Mouse (Mus musculus) hindbrain, embryonic 14.5 days (tissue): Measurements from ENCODE around the gene Lsm12. TPM values are rescaled to one million over a fixed set of nuclear protein-coding genes. Genes with fewer than 3 reads are reported as not detected.

ENCODE experiments used
- ATAC-seq: fragments of 200-750 bp; cut with Nextera tagmentation; 2 replicates; pipeline ENCODE4 v1.8.0; 2017; ENCODE audit warnings: moderate number of reproducible peaks, mild to moderate bottlenecking, moderate TSS enrichment, moderate library complexity; ENCODE audit not compliant: low FRiP score
- DNase-seq: peaks from one replicate; pipeline ENCODE4 v3.0.0-alpha.2; 2015; ENCODE audit warnings: low spot score
- H3K27ac ChIP-seq: fragments of 300-500 bp; sonication (generic); 2 replicates; pipeline ENCODE4 v1.5.1; 2014; ENCODE audit warnings: mild to moderate bottlenecking, moderate library complexity
- H3K27me3 ChIP-seq: fragments of 300-500 bp; sonication (generic); 2 replicates; pipeline ENCODE4 v1.6.1; 2014; ENCODE audit warnings: mild to moderate bottlenecking, low read length, mixed read lengths; ENCODE audit not compliant: control insufficient read depth, insufficient read depth
- H3K36me3 ChIP-seq: fragments of 300-500 bp; sonication (generic); replicated peaks from 2 replicates; pipeline ENCODE4 v1.6.1; 2014; ENCODE audit not compliant: control insufficient read depth, insufficient read depth
- H3K4me1 ChIP-seq: fragments of 300-500 bp; sonication (generic); replicated peaks from 2 replicates; pipeline ENCODE4 v1.6.1; 2014; ENCODE audit warnings: antibody characterized with exemption, low read length, mixed read lengths; ENCODE audit not compliant: control insufficient read depth, insufficient read depth
- H3K4me2 ChIP-seq: fragments of 300-500 bp; sonication (generic); replicated peaks from 2 replicates; pipeline ENCODE4 v1.6.1; 2014; ENCODE audit warnings: mild to moderate bottlenecking, moderate library complexity
- H3K4me3 ChIP-seq: fragments of 300-500 bp; sonication (generic); replicated peaks from 2 replicates; pipeline ENCODE4 v1.5.1; 2014; ENCODE audit warnings: mild to moderate bottlenecking, low read length
- H3K9ac ChIP-seq: fragments of 300-500 bp; sonication (generic); 2 replicates; pipeline ENCODE4 v1.6.1; 2014
- H3K9me3 ChIP-seq: fragments of 300-500 bp; sonication (generic); 2 replicates; pipeline ENCODE4 v1.6.1; 2016; ENCODE audit warnings: low read length; ENCODE audit not compliant: control insufficient read depth
- WGBS: fragments of 180-500 bp; shearing (Covaris S2); extraction: QIAGEN DNeasy Blood & Tissue Kit; methylation state at CpG from one replicate; pipeline ENCODE4 v1.1.7; 2014; 5-methylcytosine and 5-hydroxymethylcytosine counted together
- polyA plus RNA-seq: library from polyadenylated mRNA; unstranded; fragments of >200 nt; fragmentation: Nextera tagmentation; extraction: Ambion mirVana; gene quantifications from 2 replicates; pipeline ENCODE4 v1.2.1, GENCODE M21; 2014

Gene Lsm12
- polyA plus RNA-seq, 1 experiment from 2014 or later = 78.6 TPM

DNA sequence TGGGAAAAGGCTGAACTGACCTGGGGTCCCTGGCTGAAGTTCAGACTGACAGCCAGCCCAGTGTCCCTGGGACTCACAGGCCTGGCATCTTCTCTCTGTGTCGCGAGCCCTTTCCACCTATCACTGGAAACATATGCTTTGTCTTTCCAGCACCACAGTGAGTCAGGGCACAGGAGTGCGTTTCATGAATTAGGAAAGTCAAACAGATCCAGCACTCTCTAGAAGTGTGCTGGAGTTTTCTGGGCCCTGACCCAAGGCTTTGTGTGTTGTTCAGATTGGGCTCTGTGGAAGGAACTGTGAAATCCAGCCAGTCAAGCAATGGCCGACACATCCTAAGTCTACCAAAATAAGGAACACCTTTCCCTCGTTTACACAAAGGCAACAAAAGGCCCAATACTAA lies 40.1 kb upstream of the Lsm12 start:
- Histone ChIP-seq H3K4me1 (peaks cover 50% of the 10 kb centered on the region), H3K27ac (no peak overlapping the region), H3K36me3 (peaks cover 23% of the 10 kb centered on the region), H3K4me3 (no peak overlapping the region), H3K9me3 (no peaks in the 10 kb centered on the region), H3K9ac (peak overlapping the region; percentile 33; the same call in 1 of the 2 replicates), H3K27me3 (no peaks in the 10 kb centered on the region), H3K4me2 (peak overlapping the region; percentile 48)
- ATAC-seq = no peak
- WGBS = 60% methylated on average over 5 of the region's 5 CpGs
- DNase-seq = no peak

DNA sequence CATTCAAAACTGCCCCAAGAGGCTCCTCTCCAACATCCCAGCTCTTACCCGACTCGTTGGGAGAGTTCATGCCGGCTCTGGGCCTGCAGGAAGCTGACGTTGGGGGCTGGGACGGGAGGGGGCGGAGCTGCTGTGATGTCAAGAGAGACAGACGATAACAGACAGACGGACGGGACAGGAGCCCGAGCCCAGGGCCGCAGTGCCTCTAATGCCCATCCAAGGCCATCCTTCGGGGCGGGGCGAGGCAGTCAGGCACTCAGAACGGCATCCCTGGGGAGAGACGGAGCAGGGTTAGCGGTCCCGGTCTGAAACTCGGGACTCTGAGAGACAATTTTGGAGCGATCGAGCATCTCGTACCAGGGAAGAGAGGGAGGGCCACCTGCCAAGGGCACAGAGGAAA lies 39.6 kb upstream of the Lsm12 start:
- H3K36me3 ChIP-seq = peaks cover 23% of the 10 kb centered on the region
- DNase-seq (no peak), ATAC-seq (no peak)
- WGBS = 5% methylated on average over 22 of the region's 22 CpGs
- peaks cover 55% of the 10 kb centered on the region for H3K4me1 ChIP-seq
- 0 out of 2 replicates have a peak overlapping the region, but pooled peaks have one; percentile 7 for H3K4me3 ChIP-seq
- peak overlapping the region; percentile 33 for H3K9ac ChIP-seq
- H3K9me3 ChIP-seq = no peaks in the 10 kb centered on the region
- H3K27ac ChIP-seq = no peak overlapping the region
- no peaks in the 10 kb centered on the region for H3K27me3 ChIP-seq
- peak overlapping the region; percentile 48 for H3K4me2 ChIP-seq

DNA sequence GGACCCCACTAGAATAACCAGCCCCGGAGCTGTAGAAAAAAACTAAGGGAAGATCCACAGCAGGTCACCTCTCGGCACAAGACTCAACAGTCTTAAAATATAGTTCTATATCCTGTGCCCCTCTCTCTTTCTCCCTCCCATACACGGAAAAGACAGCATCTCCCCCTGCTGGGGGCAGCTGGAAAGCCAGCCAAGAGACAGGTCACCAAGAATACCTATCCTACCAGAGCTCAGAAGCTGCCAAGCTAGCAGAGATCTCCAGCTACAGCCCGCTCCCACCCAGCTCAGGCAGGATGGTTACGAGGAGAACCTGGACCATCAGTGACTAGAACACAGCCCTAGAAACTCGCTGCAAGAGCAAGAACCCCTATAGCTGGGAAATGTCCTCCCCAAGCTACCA lies 38.1 kb upstream of the Lsm12 start:
- Histone ChIP-seq H3K4me1 (peaks cover 63% of the 10 kb centered on the region), H3K27me3 (no peaks in the 10 kb centered on the region), H3K9ac (peak overlapping the region; percentile 25; the same call in 1 of the 2 replicates), H3K4me3 (no peak overlapping the region), H3K4me2 (no peak overlapping the region), H3K36me3 (peaks cover 24% of the 10 kb centered on the region), H3K9me3 (no peaks in the 10 kb centered on the region), H3K27ac (no peak overlapping the region)
- ATAC-seq (no peak), DNase-seq (no peak)
- 36% methylated on average over 6 of the region's 6 CpGs for WGBS

GRCm38 (mm10) chr11:102221954-102222351 lies 36.9 kb upstream of the Lsm12 start:
- no peak overlapping the region for H3K4me3 ChIP-seq
- peaks cover 61% of the 10 kb centered on the region for H3K4me1 ChIP-seq
- peaks cover 31% of the 10 kb centered on the region for H3K36me3 ChIP-seq
- ATAC-seq (no peak), DNase-seq (no peak)
- H3K27me3 ChIP-seq = no peaks in the 10 kb centered on the region
- H3K9ac ChIP-seq = no peak overlapping the region
- H3K4me2 ChIP-seq = no peak overlapping the region
- WGBS = 77% methylated on average over 8 of the region's 8 CpGs
- H3K27ac ChIP-seq = no peak overlapping the region
- H3K9me3 ChIP-seq = no peaks in the 10 kb centered on the region

DNA sequence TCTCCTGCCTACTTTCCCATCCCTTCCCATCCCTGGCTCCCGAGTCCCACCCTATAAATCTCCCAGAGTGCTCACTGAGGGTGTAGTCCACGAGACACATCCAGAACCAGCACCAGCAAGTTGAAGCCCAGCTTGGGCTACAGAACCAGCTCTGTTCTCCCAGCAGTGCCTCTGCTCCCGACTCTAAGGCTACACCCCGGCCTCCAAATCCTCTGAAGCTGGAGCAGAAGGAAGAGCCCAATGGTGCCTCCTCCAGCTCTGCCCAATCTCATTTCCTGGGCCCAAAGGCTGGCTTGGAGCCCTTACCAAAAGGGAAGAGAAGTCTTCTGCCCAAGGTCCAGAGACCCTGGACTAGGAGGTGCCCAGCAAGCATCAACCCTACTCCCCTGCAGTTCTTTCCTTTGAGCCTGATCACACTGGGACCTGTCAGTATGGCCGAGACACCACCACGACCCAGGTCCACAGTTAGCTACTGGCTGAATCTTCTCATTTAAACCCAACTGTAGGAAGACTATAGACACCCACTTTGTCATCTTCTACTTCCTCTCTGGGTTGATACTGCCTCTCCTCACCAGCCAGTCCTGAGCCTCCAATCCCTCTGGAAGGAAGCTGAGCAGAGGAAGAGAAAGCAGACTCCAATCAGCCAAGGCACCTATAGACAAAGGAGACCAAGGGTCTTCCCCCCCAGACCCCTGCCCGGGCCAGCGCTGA lies 36.3 kb upstream of the Lsm12 start:
- no peak for ATAC-seq
- Histone ChIP-seq H3K36me3 (peaks cover 31% of the 10 kb centered on the region), H3K4me3 (no peak overlapping the region), H3K27ac (no peak overlapping the region), H3K9ac (no peak overlapping the region), H3K27me3 (no peaks in the 10 kb centered on the region), H3K4me1 (peaks cover 56% of the 10 kb centered on the region), H3K4me2 (no peak overlapping the region), H3K9me3 (no peaks in the 10 kb centered on the region)
- WGBS = 88% methylated on average over 8 of the region's 8 CpGs
- DNase-seq = no peak

DNA sequence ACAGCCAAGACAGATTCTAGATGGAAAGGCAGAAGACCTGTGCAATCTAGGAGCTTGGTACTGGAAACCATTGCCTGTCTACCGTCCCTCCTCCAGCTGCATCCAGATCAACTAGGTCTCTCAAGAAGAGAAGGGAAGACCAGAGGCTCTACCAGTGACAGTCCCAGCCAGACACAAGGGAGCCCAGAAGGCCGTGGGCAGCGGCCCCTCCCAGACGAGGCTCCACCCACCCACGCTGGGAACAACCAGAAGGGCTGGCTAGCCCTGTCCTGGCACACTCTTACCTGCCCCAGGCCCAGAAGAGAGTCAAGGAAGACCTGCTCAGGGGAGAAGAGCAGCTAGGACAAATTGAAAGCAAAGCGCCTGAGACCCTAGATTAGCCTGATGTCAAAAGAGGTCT lies 35.4 kb upstream of the Lsm12 start:
- Histone ChIP-seq H3K36me3 (peaks cover 31% of the 10 kb centered on the region), H3K4me3 (no peak overlapping the region), H3K9me3 (no peaks in the 10 kb centered on the region), H3K4me2 (no peak overlapping the region), H3K4me1 (peaks cover 57% of the 10 kb centered on the region), H3K9ac (no peak overlapping the region), H3K27ac (no peak overlapping the region), H3K27me3 (no peaks in the 10 kb centered on the region)
- 75% methylated on average over 6 of the region's 6 CpGs for WGBS
- no peak for ATAC-seq
- no peak for DNase-seq

- no peak for DNase-seq
- no peak overlapping the region for H3K9ac ChIP-seq
These were observed 34.9 kb upstream of the Lsm12 start for GRCm38 (mm10) chr11:102219994-102220346.

DNA sequence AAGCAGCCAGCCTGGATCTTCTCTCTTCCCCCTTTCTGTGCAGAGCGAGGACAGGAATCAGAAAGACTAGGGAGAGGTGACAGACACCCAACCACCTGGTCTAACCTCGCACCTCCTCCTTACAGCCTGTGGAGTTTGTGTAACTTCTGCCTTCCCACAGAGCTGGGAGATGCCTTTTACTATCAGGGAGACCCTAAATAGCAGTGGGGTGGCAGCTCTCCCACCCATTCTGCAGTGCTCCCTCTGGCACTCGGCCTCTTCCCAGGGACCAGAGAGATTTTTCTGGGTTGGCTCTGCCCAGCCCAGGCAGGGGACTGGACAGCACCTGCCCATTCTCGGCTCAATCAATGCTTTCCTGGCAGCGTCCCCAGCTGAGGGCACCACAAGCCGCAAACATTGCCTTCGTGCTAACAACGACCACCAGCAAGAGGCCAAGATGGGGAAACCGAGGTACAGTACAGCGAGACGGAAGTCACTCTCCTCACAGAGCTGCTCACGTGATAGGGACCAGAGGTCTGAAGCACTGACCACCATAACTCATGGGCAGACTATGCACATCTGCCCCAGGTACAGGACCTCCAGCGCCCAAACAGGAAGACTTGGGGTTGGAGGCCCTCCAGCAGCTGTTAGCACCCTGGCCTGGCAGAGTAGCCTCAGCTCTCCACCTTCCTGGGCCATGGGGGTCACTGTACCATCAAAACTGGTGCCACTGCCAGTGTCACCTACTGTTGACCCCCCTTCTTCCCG lies 34.3 kb upstream of the Lsm12 start:
- Histone ChIP-seq H3K4me1 (peaks cover 48% of the 10 kb centered on the region), H3K27me3 (no peaks in the 10 kb centered on the region), H3K36me3 (peaks cover 30% of the 10 kb centered on the region), H3K4me3 (no peak overlapping the region), H3K9me3 (no peaks in the 10 kb centered on the region), H3K4me2 (peak overlapping the region; percentile 45), H3K9ac (0 out of 2 replicates have a peak overlapping the region, but pooled peaks have one; percentile 41), H3K27ac (peak overlapping the region; percentile 73)
- WGBS = 64% methylated on average over 14 of the region's 14 CpGs
- no peak for DNase-seq
- no peak for ATAC-seq

More at GRCm38 (mm10) chr11:102219994-102220346, 34.9 kb upstream of the Lsm12 start:
- Histone ChIP-seq H3K4me2 (no peak overlapping the region), H3K27me3 (no peaks in the 10 kb centered on the region), H3K36me3 (peaks cover 31% of the 10 kb centered on the region), H3K4me3 (no peak overlapping the region), H3K27ac (no peak overlapping the region), H3K4me1 (peaks cover 54% of the 10 kb centered on the region), H3K9me3 (no peaks in the 10 kb centered on the region)
- no peak for ATAC-seq
- 82% methylated on average over 4 of the region's 4 CpGs for WGBS

GRCm38 (mm10) chr11:102218783-102219182 lies 33.7 kb upstream of the Lsm12 start:
- H3K27ac ChIP-seq = peak overlapping the region; percentile 73
- H3K36me3 ChIP-seq = peaks cover 27% of the 10 kb centered on the region
- H3K4me3 ChIP-seq = peak overlapping the region; percentile 7; the same call in 1 of the 2 replicates
- H3K9ac ChIP-seq = peak overlapping the region; percentile 41
- WGBS = 0% methylated on average over 10 of the region's 10 CpGs
- H3K9me3 ChIP-seq = no peaks in the 10 kb centered on the region
- ATAC-seq (peak; percentile 79), DNase-seq (peak; percentile 62)
- H3K4me1 ChIP-seq = peaks cover 46% of the 10 kb centered on the region
- H3K27me3 ChIP-seq = no peaks in the 10 kb centered on the region
- H3K4me2 ChIP-seq = peak overlapping the region; percentile 45
